ENCODE assay signal across 14 mouse cellular contexts in the genomic region with DNA sequence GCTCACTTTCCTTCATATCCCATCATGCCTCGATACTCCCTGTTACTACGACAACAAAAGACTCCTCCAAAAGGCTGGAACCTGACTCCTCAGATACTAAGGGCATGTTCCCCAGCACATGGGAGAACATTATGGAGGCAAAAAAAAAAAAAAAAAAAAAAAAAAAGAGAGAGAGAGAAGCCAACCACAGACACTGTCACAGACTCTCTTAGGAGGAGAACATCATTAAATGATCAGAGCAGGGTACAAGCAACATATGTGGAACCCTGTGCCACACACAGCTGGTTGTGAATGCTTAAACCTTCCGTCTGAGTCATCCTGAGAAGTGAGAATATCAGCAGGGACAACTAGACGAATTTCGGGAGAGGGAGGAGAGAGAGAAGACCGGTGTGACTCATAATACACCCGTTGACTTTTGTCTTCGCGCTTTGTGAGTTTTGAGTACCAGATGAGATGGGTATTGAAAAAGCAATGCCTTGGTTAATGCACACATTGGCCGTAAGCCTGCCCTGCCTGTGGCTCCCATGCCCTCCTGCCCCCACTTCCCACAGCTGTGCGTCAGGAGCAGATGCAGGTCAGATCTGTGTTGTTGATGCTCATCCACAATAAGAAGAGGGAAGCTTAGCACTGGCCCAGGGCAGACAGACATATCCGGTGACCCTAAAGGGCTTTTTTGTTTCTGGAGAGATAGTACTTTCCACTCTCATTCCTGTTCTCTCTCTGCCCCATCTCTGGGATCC.
"Had no signal": no experiment of that assay in that cellular context is flagged by ENCODE, and none has a peak within 500 bp of the region (broad histone marks: within the 10 kb centered on the region; RNA-seq: fewer than 3 reads in every experiment).

No protein-coding gene starts in this region.

- H3K4me3 ChIP-seq: layer of hippocampus, adult 2 months; midbrain, embryonic 10.5 days; neural tube, embryonic 12.5 days had no signal

- H3K4me2 ChIP-seq: liver, embryonic 11.5 days; lung, embryonic 14.5 days; neural tube, embryonic 12.5 days had no signal

- H3K9me3 ChIP-seq: midbrain, embryonic 10.5 days; neural tube, embryonic 12.5 days had no signal

- H3K9ac ChIP-seq: lung, embryonic 14.5 days; neural tube, embryonic 12.5 days had no signal

- H3K27ac ChIP-seq: kidney, postnatal 0 days; layer of hippocampus, adult 2 months; neural tube, embryonic 12.5 days had no signal

- H3K36me3 ChIP-seq: midbrain, embryonic 10.5 days; neural tube, embryonic 12.5 days had no signal

- DNase-seq: kidney, adult 9 months; kidney, postnatal 4 days; left cerebral cortex, postnatal 4 days; lung, embryonic 14.5 days; lung, postnatal 10 days; lung, postnatal 4 days; midbrain, embryonic 14.5 days; thymus, adult 18-20 months; thymus, postnatal 14 days had no signal
